Mouse (Mus musculus) hindbrain, embryonic 16.5 days (tissue): Measurements from ENCODE around the gene Tmem217. TPM values are rescaled to one million over a fixed set of nuclear protein-coding genes. Genes with fewer than 3 reads are reported as not detected.

Experiments
- ATAC-seq: fragments of 200-750 bp; cut with Nextera tagmentation; 2 replicates; pipeline ENCODE4 v1.8.0; 2017; ENCODE audit warnings: moderate TSS enrichment, moderate library complexity
- H3K27ac ChIP-seq: fragments of 300-500 bp; sonication (generic); 2 replicates; pipeline ENCODE4 v1.5.1; 2014; ENCODE audit warnings: low read depth, mild to moderate bottlenecking, control low read depth, low read length, moderate library complexity
- H3K27me3 ChIP-seq: fragments of 300-500 bp; sonication (generic); replicated peaks from 2 replicates; pipeline ENCODE4 v1.6.1; 2014; ENCODE audit warnings: low read length; ENCODE audit not compliant: control insufficient read depth, insufficient read depth
- H3K36me3 ChIP-seq: fragments of 300-500 bp; sonication (generic); 2 replicates; pipeline ENCODE4 v1.6.1; 2014; ENCODE audit warnings: mild to moderate bottlenecking, low read length, moderate library complexity, mixed read lengths; ENCODE audit not compliant: control insufficient read depth, insufficient read depth
- H3K4me1 ChIP-seq: fragments of 300-500 bp; sonication (generic); 2 replicates; pipeline ENCODE4 v1.6.1; 2014; ENCODE audit warnings: low read depth, low read length; ENCODE audit not compliant: control insufficient read depth, insufficient read depth
- H3K4me2 ChIP-seq: fragments of 300-500 bp; sonication (generic); 2 replicates; pipeline ENCODE4 v1.6.1; 2014; ENCODE audit warnings: mild to moderate bottlenecking, low read length, control low read depth, moderate library complexity
- H3K4me3 ChIP-seq: fragments of 300-500 bp; sonication (generic); 2 replicates; pipeline ENCODE4 v1.5.1; 2014; ENCODE audit warnings: mild to moderate bottlenecking, low read length, control low read depth, moderate library complexity
- H3K9ac ChIP-seq: fragments of 300-500 bp; sonication (generic); 2 replicates; pipeline ENCODE4 v1.6.1; 2014; ENCODE audit warnings: low read depth, mild to moderate bottlenecking, control low read depth, low read length, moderate library complexity
- H3K9me3 ChIP-seq: fragments of 300-500 bp; sonication (generic); 2 replicates; pipeline ENCODE4 v1.6.1; 2014; ENCODE audit warnings: mild to moderate bottlenecking, low read length, moderate library complexity; ENCODE audit not compliant: control insufficient read depth
- WGBS: fragments of 180-500 bp; shearing (Covaris S2); extraction: QIAGEN DNeasy Blood & Tissue Kit; methylation state at CpG from one replicate; pipeline ENCODE4 v1.1.7; 2014; 5-methylcytosine and 5-hydroxymethylcytosine counted together
- polyA plus RNA-seq: library from polyadenylated mRNA; unstranded; fragments of >200 nt; fragmentation: Nextera tagmentation; extraction: Ambion mirVana; gene quantifications from 2 replicates; pipeline ENCODE4 v1.2.1, GENCODE M21; 2015

Tmem217 gene
- polyA plus RNA-seq, 1 experiment from 2014 or later: 1.0 TPM

- Histone ChIP-seq H3K9me3 (no peaks in the 10 kb centered on the region), H3K4me3 (no peak overlapping the region), H3K4me2 (no peak overlapping the region; the same call in 1 of the 2 replicates), H3K27ac (no peak overlapping the region), H3K27me3 (no peaks in the 10 kb centered on the region), H3K9ac (no peak overlapping the region), H3K4me1 (peaks cover 8% of the 10 kb centered on the region), H3K36me3 (no peaks in the 10 kb centered on the region)
- no peak for ATAC-seq
- WGBS: 75% methylated on average over 8 of the region's 8 CpGs
Measured at GRCm38 (mm10) chr17:29488257-29488977, 63.8 kb downstream of the Tmem217 start.

GRCm38 (mm10) chr17:29485336-29486233 is 66.6 kb downstream of the Tmem217 start:
- H3K9me3 ChIP-seq: no peaks in the 10 kb centered on the region; the same call in 1 of the 2 replicates
- H3K4me2 ChIP-seq: no peak overlapping the region
- no peaks in the 10 kb centered on the region for H3K27me3 ChIP-seq
- 77% methylated on average over 3 of the region's 3 CpGs for WGBS
- no peaks in the 10 kb centered on the region for H3K36me3 ChIP-seq
- no peak for ATAC-seq
- no peak overlapping the region for H3K27ac ChIP-seq
- no peak overlapping the region for H3K9ac ChIP-seq
- peaks cover 4% of the 10 kb centered on the region for H3K4me1 ChIP-seq
- no peak overlapping the region for H3K4me3 ChIP-seq

- Histone ChIP-seq H3K27ac (no peak overlapping the region), H3K9ac (no peak overlapping the region)
- 90% methylated on average over 2 of the region's 2 CpGs for WGBS
Measured at GRCm38 (mm10) chr17:29484431-29484830, 67.8 kb downstream of the Tmem217 start.

GRCm38 (mm10) chr17:29483282-29483681 is 68.9 kb downstream of the Tmem217 start:
- no peak for ATAC-seq
- H3K4me2 ChIP-seq: no peak overlapping the region
- H3K9ac ChIP-seq: no peak overlapping the region
- no peak overlapping the region for H3K4me3 ChIP-seq
- no peaks in the 10 kb centered on the region for H3K4me1 ChIP-seq
- WGBS: 91% methylated on average over 2 of the region's 2 CpGs
- H3K27ac ChIP-seq: no peak overlapping the region
- H3K9me3 ChIP-seq: no peaks in the 10 kb centered on the region; the same call in 1 of the 2 replicates
- H3K27me3 ChIP-seq: no peaks in the 10 kb centered on the region
- H3K36me3 ChIP-seq: no peaks in the 10 kb centered on the region

More at GRCm38 (mm10) chr17:29484431-29484830, 67.8 kb downstream of the Tmem217 start:
- Histone ChIP-seq H3K9me3 (no peaks in the 10 kb centered on the region; the same call in 1 of the 2 replicates), H3K4me1 (peaks cover 4% of the 10 kb centered on the region), H3K4me3 (no peak overlapping the region), H3K27me3 (no peaks in the 10 kb centered on the region), H3K4me2 (no peak overlapping the region), H3K36me3 (no peaks in the 10 kb centered on the region)
- no peak for ATAC-seq

GRCm38 (mm10) chr17:29482632-29483031 is 69.6 kb downstream of the Tmem217 start:
- Histone ChIP-seq H3K36me3 (no peaks in the 10 kb centered on the region), H3K27me3 (no peaks in the 10 kb centered on the region), H3K9me3 (no peaks in the 10 kb centered on the region; the same call in 1 of the 2 replicates), H3K9ac (no peak overlapping the region), H3K27ac (no peak overlapping the region), H3K4me1 (no peaks in the 10 kb centered on the region), H3K4me2 (no peak overlapping the region), H3K4me3 (no peak overlapping the region)
- 92% methylated on average over 7 of the region's 7 CpGs for WGBS
- ATAC-seq: no peak

GRCm38 (mm10) chr17:29480256-29480655 is 71.9 kb downstream of the Tmem217 start:
- no peak for ATAC-seq
- no peak overlapping the region for H3K4me3 ChIP-seq
- no peaks in the 10 kb centered on the region for H3K27me3 ChIP-seq
- no peak overlapping the region for H3K27ac ChIP-seq
- WGBS: 90% methylated on average over 2 of the region's 2 CpGs
- H3K4me1 ChIP-seq: no peaks in the 10 kb centered on the region
- H3K9ac ChIP-seq: no peak overlapping the region
- no peaks in the 10 kb centered on the region; the same call in 1 of the 2 replicates for H3K9me3 ChIP-seq
- no peaks in the 10 kb centered on the region for H3K36me3 ChIP-seq
- H3K4me2 ChIP-seq: no peak overlapping the region

GRCm38 (mm10) chr17:29478271-29478670 is 73.9 kb downstream of the Tmem217 start:
- no peak overlapping the region for H3K27ac ChIP-seq
- H3K9ac ChIP-seq: no peak overlapping the region
- H3K4me2 ChIP-seq: no peak overlapping the region
- no peak overlapping the region for H3K4me3 ChIP-seq
- WGBS: 95% methylated on average over 4 of the region's 4 CpGs
- H3K27me3 ChIP-seq: no peaks in the 10 kb centered on the region
- H3K9me3 ChIP-seq: no peaks in the 10 kb centered on the region; the same call in 1 of the 2 replicates
- no peak for ATAC-seq
- no peaks in the 10 kb centered on the region for H3K4me1 ChIP-seq
- no peaks in the 10 kb centered on the region for H3K36me3 ChIP-seq

- H3K27me3 ChIP-seq: no peaks in the 10 kb centered on the region
- 87% methylated on average over 10 of the region's 10 CpGs for WGBS
- no peak for ATAC-seq
- no peak overlapping the region for H3K9ac ChIP-seq
- no peak overlapping the region for H3K4me2 ChIP-seq
- H3K9me3 ChIP-seq: no peaks in the 10 kb centered on the region; the same call in 1 of the 2 replicates
- no peak overlapping the region for H3K27ac ChIP-seq
- no peaks in the 10 kb centered on the region for H3K36me3 ChIP-seq
- H3K4me3 ChIP-seq: no peak overlapping the region
- H3K4me1 ChIP-seq: no peaks in the 10 kb centered on the region
Measured at GRCm38 (mm10) chr17:29477357-29477756, 74.8 kb downstream of the Tmem217 start.

GRCm38 (mm10) chr17:29476461-29476860 is 75.7 kb downstream of the Tmem217 start:
- H3K9ac ChIP-seq: no peak overlapping the region
- no peaks in the 10 kb centered on the region for H3K36me3 ChIP-seq
- H3K27me3 ChIP-seq: no peaks in the 10 kb centered on the region
- no peak overlapping the region for H3K4me3 ChIP-seq
- WGBS: 86% methylated on average over 4 of the region's 4 CpGs
- no peak overlapping the region for H3K4me2 ChIP-seq
- H3K4me1 ChIP-seq: no peaks in the 10 kb centered on the region
- peaks cover 2% of the 10 kb centered on the region for H3K9me3 ChIP-seq
- no peak overlapping the region for H3K27ac ChIP-seq
- no peak for ATAC-seq
